Mouse (Mus musculus): ENCODE data around the gene Phf20.
A peak's percentile ranks its signal among the peaks of the same experiment; 100 is the strongest.

Gene Phf20

GRCm38 (mm10) chr2:156313153-156313552 lies 116.9 kb downstream of the Phf20 start:
- no peak for DNase-seq (ENCODE audit: low spot score)

GRCm38 (mm10) chr2:156314811-156315210 lies 118.5 kb downstream of the Phf20 start:
- no peak for DNase-seq (ENCODE audit: low spot score)

- DNase-seq (ENCODE audit: low spot score), result no peak
Observed at GRCm38 (mm10) chr2:156318491-156318890, 122.2 kb downstream of the Phf20 start.

DNA sequence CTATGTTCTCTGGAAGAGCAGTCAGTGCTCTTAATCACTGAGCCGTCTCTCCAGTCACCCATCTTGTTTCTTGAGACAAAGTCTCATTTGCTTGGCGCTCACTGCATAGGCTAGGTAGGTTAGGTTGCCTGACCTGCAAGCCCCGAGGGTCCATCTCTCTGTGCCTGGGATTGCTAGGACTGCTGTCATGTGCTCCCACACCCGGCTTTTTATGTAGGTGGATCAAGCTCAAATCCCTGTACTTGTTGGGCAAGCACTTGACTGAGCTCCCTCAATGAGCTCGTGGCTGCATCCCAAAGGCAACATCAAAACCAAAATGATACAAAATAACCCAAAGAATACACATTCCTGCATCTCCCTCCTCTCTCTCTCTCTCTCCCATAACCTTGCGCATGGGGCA lies 125.3 kb downstream of the Phf20 start:
- DNase-seq (ENCODE audit: low spot score), result no peak

- DNase-seq (ENCODE audit: low spot score), result peak; percentile 59
Observed at GRCm38 (mm10) chr2:156324116-156324588, 127.9 kb downstream of the Phf20 start.

GRCm38 (mm10) chr2:156324681-156325080 lies 128.4 kb downstream of the Phf20 start:
- DNase-seq (ENCODE audit: low spot score), result peak; percentile 12

DNA sequence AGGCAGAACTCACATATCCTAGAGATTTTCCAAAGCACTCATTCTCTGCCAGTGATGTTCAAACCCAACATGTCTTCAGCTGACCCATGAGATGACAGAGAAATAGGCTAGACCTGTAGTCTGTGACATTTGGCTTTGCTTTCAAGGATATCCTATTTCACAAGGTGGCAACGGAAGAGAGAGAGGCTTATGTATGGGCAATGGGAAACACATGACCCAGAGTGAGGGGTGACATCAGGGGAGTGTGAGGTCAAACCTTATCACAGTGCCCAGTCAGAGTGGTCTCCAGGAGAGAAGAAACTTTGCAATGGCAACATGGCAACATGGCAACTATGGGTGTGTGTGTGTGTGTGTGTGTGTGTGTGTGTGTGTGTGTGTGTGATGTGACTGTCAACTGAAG lies 134.4 kb downstream of the Phf20 start:
- DNase-seq (ENCODE audit: low spot score), result no peak

DNA sequence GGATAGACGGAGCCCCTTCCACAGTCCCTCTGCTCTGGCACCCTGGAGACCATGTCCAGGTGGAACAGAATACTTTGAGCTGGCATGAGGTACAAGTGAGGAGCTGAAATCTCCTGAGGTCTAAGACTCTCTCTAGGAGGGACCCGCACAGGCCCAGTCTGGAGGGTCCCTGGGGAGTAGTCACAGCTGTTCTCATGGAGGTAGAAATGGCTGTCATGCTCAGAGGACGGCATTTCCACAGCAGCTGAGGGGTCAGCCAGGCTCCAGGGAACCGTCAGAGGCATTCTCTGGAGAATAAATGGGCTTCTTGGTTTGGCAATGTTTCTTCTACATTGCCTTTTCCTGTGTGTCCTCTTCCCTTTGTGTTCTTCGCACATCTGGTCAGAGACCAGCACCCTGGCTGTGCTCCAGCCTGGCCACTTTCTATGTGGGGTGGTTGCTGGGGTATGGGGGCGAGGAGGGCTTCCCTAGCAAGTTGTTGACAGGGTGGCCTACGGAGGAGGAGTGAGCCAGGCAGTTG lies 135.2 kb downstream of the Phf20 start:
- DNase-seq (ENCODE audit: low spot score), result no peak

DNA sequence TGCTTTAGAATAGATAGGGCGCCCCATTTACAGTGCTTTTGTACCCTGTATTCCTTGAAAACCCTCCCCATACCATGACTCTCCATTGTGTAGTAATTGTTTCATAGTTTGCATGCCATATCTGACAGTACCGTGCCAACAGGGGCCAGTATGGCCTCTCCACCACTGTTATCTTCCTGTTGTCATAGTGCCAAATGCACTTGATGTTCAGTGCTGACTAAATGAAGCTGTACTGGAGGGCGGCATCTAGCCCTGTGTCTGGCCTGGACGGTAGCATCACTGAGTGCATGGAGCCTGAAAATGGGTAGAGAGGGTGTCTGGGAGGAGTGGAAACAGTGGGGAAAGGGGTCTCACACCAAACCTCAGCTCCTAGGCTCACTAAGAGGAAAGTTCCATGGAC lies 143.8 kb downstream of the Phf20 start:
- no peak for DNase-seq (ENCODE audit: low spot score)

DNA sequence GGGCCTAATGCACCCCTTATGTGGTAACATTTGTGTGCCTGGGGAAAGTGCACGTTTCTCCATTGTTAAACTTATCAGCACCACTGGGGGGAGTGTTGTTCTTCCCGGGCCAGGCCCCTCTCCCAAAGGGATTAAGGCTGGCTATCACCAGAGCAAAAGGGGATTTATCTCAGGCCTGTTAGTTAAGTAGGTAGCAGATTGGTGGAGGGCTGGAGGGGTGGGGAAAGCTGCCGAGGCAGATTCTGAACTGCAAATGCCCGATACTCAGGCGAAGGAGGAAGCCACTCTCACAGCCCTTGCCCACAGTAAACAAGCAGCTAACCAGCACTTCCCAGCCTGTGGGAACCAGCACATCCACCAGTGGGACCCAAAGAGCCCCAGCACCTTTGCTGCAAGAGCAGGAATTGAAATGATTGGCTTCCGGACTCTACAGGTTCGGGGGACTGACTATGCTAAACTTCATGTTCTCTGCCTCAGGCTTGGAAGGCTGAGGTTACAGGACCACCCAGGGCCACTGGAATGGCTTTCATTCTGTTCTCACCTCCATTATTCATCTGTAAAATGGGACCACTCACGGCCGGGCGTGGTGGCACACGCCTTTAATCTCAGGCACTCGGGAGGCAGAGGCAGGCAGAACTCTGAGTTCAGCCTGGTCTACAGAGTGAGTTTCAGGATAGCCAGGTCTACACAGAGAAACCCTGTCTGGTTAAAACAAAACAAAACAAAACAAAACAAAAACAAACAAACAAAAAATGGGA lies 148.7 kb downstream of the Phf20 start:
- DNase-seq (ENCODE audit: low spot score), result no peak

- DNase-seq (ENCODE audit: low spot score), result no peak
Observed at GRCm38 (mm10) chr2:156348812-156349211, 152.5 kb downstream of the Phf20 start.

- no peak for DNase-seq (ENCODE audit: low spot score)
Observed at GRCm38 (mm10) chr2:156349286-156349848, 153.1 kb downstream of the Phf20 start.

DNA sequence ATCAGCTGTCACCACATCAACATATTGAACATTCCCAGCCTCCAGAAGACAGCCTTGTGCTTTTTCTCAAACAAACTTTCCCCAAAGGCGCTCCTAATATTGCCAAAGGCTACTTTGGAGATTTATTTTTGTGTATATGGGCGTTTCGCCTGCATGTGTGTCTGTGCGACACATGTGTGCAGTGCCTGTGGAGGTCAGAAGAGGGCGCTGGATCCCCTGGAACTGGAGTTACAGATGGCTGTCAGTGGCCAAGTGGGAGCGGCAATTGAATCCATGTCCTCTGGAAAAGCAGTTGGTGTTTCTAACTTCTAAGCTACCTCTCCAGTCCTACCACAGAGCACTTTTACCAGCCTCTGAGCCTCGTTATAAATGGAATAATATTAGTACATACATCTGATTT lies 155.0 kb downstream of the Phf20 start:
- DNase-seq (ENCODE audit: low spot score), result no peak

DNA sequence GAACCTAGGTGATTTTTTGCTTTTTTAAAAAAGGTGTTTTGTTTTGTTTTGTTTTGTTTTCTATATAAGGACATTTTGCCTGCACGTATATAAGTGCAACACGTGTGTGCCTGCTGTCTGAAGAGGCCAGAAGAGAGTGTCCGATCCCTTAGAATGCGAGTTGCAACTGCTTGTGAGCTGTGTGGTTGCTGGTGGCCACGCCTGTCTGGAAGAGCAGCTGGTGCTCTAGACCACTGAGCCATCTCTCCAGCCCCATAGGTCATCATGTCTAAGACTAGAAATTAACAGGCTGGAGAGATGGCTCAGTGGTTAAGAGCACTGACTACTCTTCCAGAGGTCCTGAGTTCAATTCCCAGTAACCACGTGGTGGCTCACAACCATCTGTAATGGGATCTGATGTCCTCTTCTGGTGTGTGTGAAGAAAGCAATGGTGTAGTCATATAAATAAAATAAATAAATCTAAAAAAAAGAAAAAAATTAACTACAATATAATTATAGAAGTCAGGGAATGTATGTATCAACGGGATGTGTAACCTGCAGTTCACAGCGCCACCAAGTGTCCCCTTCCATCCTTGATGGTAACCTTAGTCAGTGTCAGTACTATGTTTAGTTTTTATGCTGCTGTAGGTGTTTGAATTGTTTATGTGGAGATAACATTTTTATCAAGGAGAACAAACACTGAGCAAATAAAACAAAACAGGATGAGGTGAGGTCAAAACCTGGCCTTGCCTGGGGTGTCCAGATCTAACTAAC lies 156.3 kb downstream of the Phf20 start:
- no peak for DNase-seq (ENCODE audit: low spot score)

DNA sequence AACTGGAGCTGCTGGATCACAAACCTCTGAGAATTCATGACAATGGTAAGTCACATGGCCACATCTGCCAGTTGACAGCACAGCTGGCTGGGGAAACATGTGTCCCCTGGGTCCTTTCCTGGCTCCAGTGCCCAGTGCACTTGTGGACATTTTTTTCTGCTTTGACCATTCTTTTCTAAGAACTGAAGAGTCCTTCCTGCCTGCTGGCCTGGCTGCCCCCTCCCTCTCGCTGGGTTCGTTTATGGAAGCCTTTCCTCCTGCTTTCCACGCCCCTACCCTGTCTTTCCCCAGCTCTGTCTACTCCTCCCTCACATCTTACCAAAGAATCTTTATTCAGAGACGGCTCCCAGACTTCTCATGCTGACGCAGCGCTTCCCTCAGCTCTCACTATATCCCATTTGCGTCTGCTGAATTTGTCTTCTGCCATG lies 157.0 kb downstream of the Phf20 start:
- DNase-seq (ENCODE audit: low spot score), result no peak

DNA sequence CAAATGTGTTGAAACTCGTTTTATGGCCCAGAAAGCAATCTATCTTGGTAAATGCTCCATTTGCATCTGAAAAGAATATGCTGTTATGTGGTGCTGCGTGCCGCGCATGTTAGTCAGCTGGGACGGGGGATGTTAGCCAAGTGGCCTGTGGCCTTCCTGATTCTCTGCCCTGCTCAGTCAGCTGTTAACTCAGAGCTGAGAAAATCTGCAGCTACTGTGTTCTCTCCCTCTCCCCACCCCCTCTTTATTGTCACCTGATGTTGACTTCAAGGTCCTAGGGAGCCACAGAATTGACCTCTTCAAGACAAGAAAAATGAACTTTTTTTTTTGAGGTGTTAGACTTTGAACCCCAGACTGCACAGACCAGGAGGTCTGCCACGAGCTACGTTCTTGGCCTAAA lies 159.8 kb downstream of the Phf20 start:
- DNase-seq (ENCODE audit: low spot score), result no peak

All from ovary, adult 18-20 months (tissue).